Mouse (Mus musculus) effector memory CD4-positive, alpha-beta T cell, adult 7 months (primary cell): Measurements from ENCODE around the gene Sec1. TPM values are rescaled to one million over a fixed set of nuclear protein-coding genes. Genes with fewer than 3 reads are reported as not detected.

Experiments used
- polyA plus RNA-seq: library from polyadenylated mRNA; unstranded; fragments of 100-300 nt; shearing (Covaris generic); gene quantifications from one replicate; pipeline ENCODE4 v1.2.1, GENCODE M21; 2017

Sec1 gene
- polyA plus RNA-seq = not detected

GRCm38 (mm10) chr7:45693921-45694591 lies at the start of gene Sec1:
Gene Sec1, minus strand, starts transcription at chr7:45694402.

GRCm38 (mm10) chr7:45725713-45726112 lies 31.5 kb upstream of the Sec1 start, which contains the start of gene Spaca4:
Gene Spaca4, minus strand, starts transcription at chr7:45725813.

GRCm38 (mm10) chr7:45720413-45721233 lies 26.4 kb upstream of the Sec1 start, which contains the start of gene Fam83e:
Gene Fam83e, plus strand, starts transcription at chr7:45721212.

GRCm38 (mm10) chr7:45717918-45718297 lies 23.7 kb upstream of the Sec1 start, which contains the start of gene Sphk2:
Gene Sphk2, minus strand, starts transcription at chr7:45718002.

GRCm38 (mm10) chr7:45715090-45715708 lies 21.0 kb upstream of the Sec1 start, which contains the start of gene Rpl18:
Gene Rpl18, plus strand, starts transcription at chr7:45715457.

GRCm38 (mm10) chr7:45704730-45705442 lies 10.7 kb upstream of the Sec1 start, which contains the start of gene Dbp:
Gene Dbp, plus strand, starts transcription at chr7:45705088.

GRCm38 (mm10) chr7:45699523-45700141 lies 5.4 kb upstream of the Sec1 start, which contains the start of gene Car11:
Gene Car11, plus strand, starts transcription at chr7:45699843.

GRCm38 (mm10) chr7:45683396-45684050 lies 10.7 kb downstream of the Sec1 start, which contains the start of gene Ntn5:
Gene Ntn5, plus strand, starts transcription at chr7:45684022.

GRCm38 (mm10) chr7:45666161-45666560 lies 28.0 kb downstream of the Sec1 start, which contains the start of gene Fut2:
Gene Fut2, minus strand, starts transcription at chr7:45666394.

GRCm38 (mm10) chr7:45639561-45640027 lies 54.6 kb downstream of the Sec1 start, which contains the start of gene Mamstr:
Gene Mamstr, plus strand, starts transcription at chr7:45639977.

Other genes with a start within 250 kb of the Sec1 start
- 2,366 TPM for gene Ftl1, start 234.5 kb downstream of the Sec1 start, polyA plus RNA-seq
- 236 TPM for gene Bax, start 227.5 kb downstream of the Sec1 start, polyA plus RNA-seq
- gene Tulp2, start 212.5 kb downstream of the Sec1 start, polyA plus RNA-seq = 1.3 TPM
- 0.89 TPM for gene Gm45808, start 207.6 kb downstream of the Sec1 start, polyA plus RNA-seq
- 0.80 TPM for gene Dhdh, start 205.6 kb downstream of the Sec1 start, polyA plus RNA-seq
- 218 TPM for gene Nucb1, start 184.0 kb downstream of the Sec1 start, polyA plus RNA-seq
- 751 TPM for gene Ppp1r15a, start 168.1 kb downstream of the Sec1 start, polyA plus RNA-seq
- 1.3 TPM for gene Plekha4, start 168.1 kb downstream of the Sec1 start, polyA plus RNA-seq
- gene Hsd17b14, start 139.5 kb downstream of the Sec1 start, polyA plus RNA-seq = 2.0 TPM
- 38.0 TPM for gene Bcat2, start 124.2 kb downstream of the Sec1 start, polyA plus RNA-seq
- not detected for gene Fgf21, start 78.9 kb downstream of the Sec1 start, polyA plus RNA-seq
- 1.2 TPM for gene Fut1, start 77.1 kb downstream of the Sec1 start, polyA plus RNA-seq
- not detected for gene Izumo1, start 72.6 kb downstream of the Sec1 start, polyA plus RNA-seq
- gene Rasip1, start 66.9 kb downstream of the Sec1 start, polyA plus RNA-seq = not detected
- gene Mamstr, start 54.4 kb downstream of the Sec1 start, polyA plus RNA-seq = 1.1 TPM
- gene Fut2, start 28.0 kb downstream of the Sec1 start, polyA plus RNA-seq = 0.89 TPM
- gene Ntn5, start 10.4 kb downstream of the Sec1 start, polyA plus RNA-seq = not detected
- gene Car11, start 5.4 kb upstream of the Sec1 start, polyA plus RNA-seq = 1.3 TPM
- 7.4 TPM for gene Dbp, start 10.7 kb upstream of the Sec1 start, polyA plus RNA-seq
- 1,531 TPM for gene Rpl18, start 21.1 kb upstream of the Sec1 start, polyA plus RNA-seq
- gene Sphk2, start 23.6 kb upstream of the Sec1 start, polyA plus RNA-seq = 17.9 TPM
- gene Fam83e, start 26.8 kb upstream of the Sec1 start, polyA plus RNA-seq = 0.57 TPM
- gene Spaca4, start 31.4 kb upstream of the Sec1 start, polyA plus RNA-seq = not detected
- gene Lmtk3, start 89.3 kb upstream of the Sec1 start, polyA plus RNA-seq = 0.13 TPM
- 13.1 TPM for gene Sult2b1, start 90.3 kb upstream of the Sec1 start, polyA plus RNA-seq
- gene Cyth2, start 120.2 kb upstream of the Sec1 start, polyA plus RNA-seq = 153 TPM
- 0.46 TPM for gene Kcnj14, start 130.4 kb upstream of the Sec1 start, polyA plus RNA-seq
- 34.7 TPM for gene Grwd1, start 136.5 kb upstream of the Sec1 start, polyA plus RNA-seq
- gene Kdelr1, start 178.4 kb upstream of the Sec1 start, polyA plus RNA-seq = 55.4 TPM
- gene Grin2d, start 184.0 kb upstream of the Sec1 start, polyA plus RNA-seq = 0.84 TPM
- not detected for gene Syngr4, start 202.3 kb upstream of the Sec1 start, polyA plus RNA-seq
- 3.7 TPM for gene Tmem143, start 202.5 kb upstream of the Sec1 start, polyA plus RNA-seq
- gene Emp3, start 227.0 kb upstream of the Sec1 start, polyA plus RNA-seq = 436 TPM
- 1.2 TPM for gene Ccdc114, start 229.7 kb upstream of the Sec1 start, polyA plus RNA-seq